Mouse (Mus musculus) gastrocnemius, adult 8-10 months (tissue): ENCODE data around the gene Fam50b. TPM values are rescaled to one million over a fixed set of nuclear protein-coding genes. Genes with fewer than 3 reads are reported as not detected.

Experiments used
- DNase-seq, 2 experiments: peaks; one replicate each; pipeline ENCODE4 v3.0.0; 2022; ENCODE audit warnings: low spot score in 2 of 2
- total RNA-seq, 4 experiments: library from RNA; stranded (reverse); gene quantifications; 2 replicates each; pipeline ENCODE4 v1.2.4; 2022

The Fam50b gene
- total RNA-seq, 4 experiments from 2014 or later = not detected

GRCm38 (mm10) chr13:34737968-34738698, 3.5 kb downstream of the Fam50b start:
- DNase-seq = no peak

DNA sequence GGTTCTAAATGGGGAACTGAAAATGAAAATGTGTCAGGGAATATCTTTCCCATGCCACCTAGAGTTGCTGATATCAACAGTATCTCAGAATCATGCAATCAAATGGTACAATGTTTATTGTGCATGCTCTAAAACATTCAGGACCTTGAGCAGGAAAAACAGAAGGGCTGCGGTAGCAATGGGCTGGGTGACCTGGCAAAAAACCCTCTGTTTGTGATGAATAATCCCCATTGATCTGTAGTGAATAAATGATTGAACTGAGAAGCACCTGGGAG, 4.0 kb downstream of the Fam50b start:
- no peak for DNase-seq

- DNase-seq = no peak
Observed at GRCm38 (mm10) chr13:34739071-34739470, 4.4 kb downstream of the Fam50b start.

DNA sequence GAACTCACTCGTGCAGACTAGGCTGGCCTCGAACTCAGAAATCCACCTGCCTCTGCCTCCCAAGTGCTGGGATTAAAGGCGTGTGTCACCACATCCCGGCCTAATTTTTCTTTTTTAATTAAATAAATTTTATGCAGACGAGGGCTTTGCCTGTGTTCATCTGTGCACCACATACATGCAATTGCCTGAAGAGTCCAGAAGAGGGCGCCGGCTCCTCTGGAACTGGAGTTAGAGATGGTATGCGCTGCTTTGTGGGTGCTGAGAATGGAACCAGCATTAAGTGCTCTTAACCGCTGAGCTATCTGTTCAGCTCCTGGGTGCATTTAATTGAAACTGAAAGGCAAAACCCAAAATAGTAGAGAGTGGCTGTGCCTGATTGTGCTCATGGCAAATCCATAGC, 6.6 kb downstream of the Fam50b start:
- no peak for DNase-seq

- DNase-seq = no peak
Observed at GRCm38 (mm10) chr13:34741813-34742568, 7.3 kb downstream of the Fam50b start.

- no peak for DNase-seq
Observed at GRCm38 (mm10) chr13:34746811-34747210, 12.2 kb downstream of the Fam50b start.

GRCm38 (mm10) chr13:34748530-34748929, 13.9 kb downstream of the Fam50b start:
- DNase-seq = no peak

- DNase-seq = no peak
Observed at GRCm38 (mm10) chr13:34759202-34759601, 24.6 kb downstream of the Fam50b start.

GRCm38 (mm10) chr13:34760518-34761287, 26.1 kb downstream of the Fam50b start:
- no peak for DNase-seq

- no peak for DNase-seq
Observed at GRCm38 (mm10) chr13:34762136-34762535, 27.5 kb downstream of the Fam50b start.

- DNase-seq = no peak
Observed at GRCm38 (mm10) chr13:34762865-34763264, 28.2 kb downstream of the Fam50b start.

GRCm38 (mm10) chr13:34765269-34765668, 30.6 kb downstream of the Fam50b start:
- no peak for DNase-seq

GRCm38 (mm10) chr13:34766572-34766971, 31.9 kb downstream of the Fam50b start:
- no peak for DNase-seq

- no peak for DNase-seq
Observed at GRCm38 (mm10) chr13:34767527-34768292, 33.1 kb downstream of the Fam50b start.

- DNase-seq = no peak
Observed at GRCm38 (mm10) chr13:34776767-34777166, 42.1 kb downstream of the Fam50b start.

DNA sequence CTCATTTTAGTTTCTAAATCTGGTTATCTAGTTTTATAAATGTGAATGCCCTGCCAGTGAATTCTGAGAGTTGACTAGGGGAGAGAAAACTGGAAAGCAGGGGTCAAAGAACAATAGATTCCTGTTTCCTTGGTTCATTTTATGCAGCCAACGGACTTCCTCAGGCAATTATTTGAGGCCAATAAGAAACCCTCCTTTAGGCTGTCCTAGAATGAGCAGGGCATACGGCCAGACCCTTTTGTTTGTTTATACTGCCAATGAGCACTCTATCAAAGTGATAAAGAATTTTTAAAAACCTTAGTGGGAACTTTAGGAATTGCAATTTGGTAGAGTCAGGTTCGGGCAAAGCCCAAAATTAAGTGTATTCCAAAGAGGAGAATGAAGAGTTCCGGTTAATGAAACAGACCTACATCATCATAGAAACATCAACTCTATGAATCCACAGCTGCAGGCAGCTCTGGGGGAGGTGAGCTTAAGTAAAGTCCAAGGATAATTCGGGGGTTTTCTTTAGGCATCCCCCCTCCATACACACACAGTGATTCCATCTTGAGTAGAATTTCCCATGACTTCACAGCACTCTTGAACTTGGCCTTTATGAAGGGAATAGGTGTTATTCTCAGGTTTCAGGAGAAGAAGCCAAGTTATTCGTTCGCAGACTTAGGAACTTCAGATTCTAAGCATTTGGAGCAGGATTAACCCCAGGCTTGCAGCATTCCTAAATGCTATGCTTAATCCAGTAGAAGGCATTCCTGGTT, 46.4 kb downstream of the Fam50b start:
- no peak for DNase-seq

DNA sequence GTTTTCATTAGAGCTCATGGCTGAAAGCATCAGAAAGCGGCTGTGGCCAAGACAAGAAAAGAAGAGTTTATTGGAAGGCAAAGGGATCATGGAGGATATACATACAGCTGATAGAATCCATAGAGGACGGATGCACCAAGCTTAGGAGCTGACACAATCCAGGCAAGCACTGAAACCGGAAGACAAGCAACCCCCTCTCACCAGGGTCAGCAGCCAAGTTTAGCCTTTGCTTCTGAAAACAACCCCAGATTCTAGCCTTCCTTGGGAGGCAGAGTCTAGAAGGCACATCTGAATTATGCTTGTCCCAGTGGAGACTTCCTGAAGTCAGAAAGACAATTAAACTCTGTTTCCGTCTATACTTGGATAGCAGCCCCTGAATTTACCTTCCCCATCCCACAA, 47.0 kb downstream of the Fam50b start:
- DNase-seq = no peak

DNA sequence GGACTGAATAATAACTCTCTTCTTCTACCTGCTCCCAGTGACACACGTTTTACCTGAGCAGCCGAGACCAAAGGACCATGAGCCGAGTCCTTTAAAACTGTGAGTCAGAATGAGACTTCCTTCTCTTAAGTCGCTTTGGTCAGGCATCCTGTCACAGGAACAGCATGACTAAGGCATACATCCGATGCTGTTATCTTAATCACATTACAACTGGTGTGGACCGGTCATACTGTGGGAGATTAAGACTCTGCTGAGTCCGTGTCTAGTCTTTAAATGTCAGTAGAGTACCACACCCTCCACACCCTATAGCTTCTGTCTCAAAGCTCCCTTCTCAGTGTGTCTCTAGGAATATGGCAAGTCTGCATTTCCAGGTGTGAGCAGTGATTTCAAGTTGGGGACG, 50.2 kb downstream of the Fam50b start:
- DNase-seq = no peak

GRCm38 (mm10) chr13:34786634-34787033, 52.0 kb downstream of the Fam50b start:
- DNase-seq = no peak

- no peak for DNase-seq
Observed at GRCm38 (mm10) chr13:34787546-34787945, 52.9 kb downstream of the Fam50b start.
